Mouse (Mus musculus): ENCODE results near the gene Rcn3.
A peak's percentile ranks its signal among the peaks of the same experiment; 100 is the strongest.
"Not testable (repeated sequence)": the region's sequence is repeated elsewhere in the genome, so short reads cannot be mapped to it uniquely, and the experiment has no call there.

The Rcn3 gene

DNA sequence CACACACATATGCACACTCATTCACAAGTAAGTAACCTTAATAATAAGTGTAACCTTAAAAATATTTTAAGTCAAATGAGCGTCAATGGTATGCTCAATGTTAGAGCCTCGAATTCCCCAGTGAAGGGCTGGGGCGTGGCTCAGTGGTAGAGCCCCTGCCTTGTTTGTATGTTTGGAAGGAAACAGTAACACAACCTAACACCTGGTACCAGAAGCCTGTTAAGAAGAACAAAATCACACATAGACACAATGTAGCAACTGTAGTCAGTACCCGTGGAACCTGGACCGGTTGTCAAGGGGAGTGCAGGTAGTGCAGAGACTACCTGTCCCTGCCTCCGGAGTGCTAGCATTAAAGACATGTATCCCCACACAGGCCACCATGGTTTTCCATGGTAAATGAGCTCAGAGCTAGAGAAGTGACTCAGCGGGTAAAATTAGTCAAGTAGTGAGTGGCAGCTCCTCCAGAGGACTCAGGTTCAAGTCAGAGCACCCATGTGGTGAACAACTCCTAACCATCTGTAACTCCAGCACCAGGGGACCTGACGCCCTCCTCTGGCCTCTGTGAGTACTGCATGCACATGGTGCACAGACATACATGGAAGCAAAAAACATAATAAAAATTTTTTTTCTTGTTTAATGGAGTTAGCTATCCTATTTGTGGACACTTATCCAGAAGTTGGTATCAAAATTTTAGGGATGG is 6.7 kb upstream of the Rcn3 start:
- DNase-seq (ENCODE audit: inconsistent ontology term): no peak

GRCm38 (mm10) chr7:45097479-45097878 is 5.5 kb upstream of the Rcn3 start:
- DNase-seq (ENCODE audit: inconsistent ontology term): no peak

DNA sequence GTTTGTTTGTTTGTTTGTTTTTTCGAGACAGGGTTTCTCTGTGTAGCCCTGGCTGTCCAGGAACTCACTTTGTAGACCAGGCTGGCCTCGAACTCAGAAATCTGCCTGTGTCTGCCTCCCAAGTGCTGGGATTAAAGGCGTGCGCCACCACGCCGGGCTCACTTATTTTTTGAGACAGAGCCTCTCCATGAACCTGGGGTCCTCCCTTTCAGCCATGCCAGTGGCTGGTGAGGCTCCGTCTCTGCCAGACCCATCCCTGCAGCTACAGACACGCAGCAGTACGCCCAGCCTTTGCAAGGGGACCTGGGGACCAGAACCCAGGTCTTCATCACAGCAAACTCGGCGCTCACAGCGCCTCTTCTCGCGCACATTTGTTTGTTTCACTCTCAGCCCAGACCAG is 3.9 kb upstream of the Rcn3 start:
- DNase-seq (ENCODE audit: inconsistent ontology term): not testable (repeated sequence)

- DNase-seq (ENCODE audit: inconsistent ontology term): no peak
Observed at GRCm38 (mm10) chr7:45095367-45095766, 3.3 kb upstream of the Rcn3 start.

DNA sequence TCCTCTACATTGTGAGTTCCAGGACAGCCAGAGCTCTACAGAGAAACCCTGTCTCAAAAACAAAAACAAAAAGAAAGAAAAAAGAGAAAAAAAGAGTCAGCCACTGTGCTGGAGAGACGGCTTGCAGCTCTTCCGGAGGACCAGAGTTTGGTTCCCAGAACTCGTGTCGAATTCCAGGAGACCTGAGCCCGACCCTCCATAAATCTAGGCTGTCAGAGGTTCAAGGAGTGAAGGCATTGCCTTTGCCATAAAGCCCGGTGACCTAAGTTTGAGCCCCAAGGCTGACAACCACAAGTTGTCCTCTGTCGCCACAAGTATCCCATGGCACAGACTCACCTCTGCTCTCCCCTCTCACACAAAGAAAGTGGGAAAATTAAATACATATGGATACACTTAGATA is 2.1 kb upstream of the Rcn3 start:
- no peak for DNase-seq (ENCODE audit: inconsistent ontology term)

DNA sequence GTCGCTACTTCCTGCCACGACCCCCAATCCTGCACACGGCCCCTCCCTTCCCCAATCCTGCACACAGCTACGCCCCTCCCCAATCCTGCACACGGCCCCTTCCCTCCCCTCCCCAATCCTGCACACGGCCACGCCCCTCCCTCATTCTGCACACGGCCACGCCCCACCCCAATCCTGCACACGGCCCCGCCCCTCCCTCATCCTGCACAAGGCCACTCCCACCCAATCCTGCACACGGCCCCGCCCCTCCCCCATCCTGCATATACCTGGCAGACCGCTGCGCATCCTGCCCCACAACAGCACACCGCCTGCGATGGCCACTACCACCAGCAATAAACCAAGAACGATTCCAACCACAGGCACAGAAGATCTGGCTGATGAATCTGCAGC is 1.5 kb upstream of the Rcn3 start:
- no peak for DNase-seq (ENCODE audit: inconsistent ontology term)

GRCm38 (mm10) chr7:45092828-45093515 is 951 bp upstream of the Rcn3 start:
- DNase-seq (ENCODE audit: inconsistent ontology term): no peak

DNA sequence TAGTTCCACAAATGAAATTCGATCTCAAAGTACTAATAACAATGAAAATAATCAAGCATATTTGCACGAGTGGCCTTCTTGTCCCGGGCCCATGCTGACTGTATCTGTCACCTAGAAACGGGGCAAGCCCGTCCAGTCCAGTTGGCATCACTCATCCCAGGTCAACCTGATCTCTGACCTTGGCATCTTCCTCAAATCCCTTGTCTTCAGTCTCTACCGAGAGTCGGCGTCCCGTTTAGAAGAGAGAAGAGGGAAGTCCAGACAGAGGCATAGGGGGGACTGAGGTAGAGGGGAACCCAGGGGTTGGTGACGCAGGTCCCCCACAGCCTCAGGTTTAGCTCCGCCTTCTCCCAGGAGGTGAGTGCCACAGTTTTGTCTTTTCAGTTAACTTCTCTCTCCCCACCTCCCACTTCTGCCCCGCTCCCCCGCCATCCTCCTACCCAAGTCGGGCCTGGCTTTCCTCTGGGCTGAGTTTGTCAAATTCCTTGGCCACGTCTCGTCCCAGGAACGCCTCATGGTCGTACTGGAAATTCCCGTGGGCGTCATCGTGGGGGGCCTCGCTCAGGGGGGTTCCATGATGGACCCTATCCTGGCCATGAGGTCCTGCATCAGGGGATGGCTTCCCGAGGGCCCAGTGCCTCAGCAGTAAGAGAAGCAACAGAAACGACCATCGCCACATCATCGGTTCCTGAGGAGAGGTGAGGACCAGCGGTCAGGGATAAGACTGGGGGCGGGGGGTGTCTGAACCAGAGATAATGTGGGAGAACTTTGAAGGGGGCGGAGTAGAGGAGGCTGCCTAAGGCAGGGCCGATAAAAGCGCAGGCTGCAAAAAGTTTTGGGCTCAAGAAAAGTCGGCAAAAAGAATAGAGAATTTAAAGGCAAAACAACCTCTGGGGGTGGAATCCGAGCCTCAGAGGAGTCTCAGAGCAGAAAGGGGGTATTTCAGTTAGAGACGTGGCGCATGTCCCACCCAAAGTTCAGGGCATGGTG is 725 bp downstream of the Rcn3 start:
- peak; percentile 75 for DNase-seq (ENCODE audit: inconsistent ontology term)

DNA sequence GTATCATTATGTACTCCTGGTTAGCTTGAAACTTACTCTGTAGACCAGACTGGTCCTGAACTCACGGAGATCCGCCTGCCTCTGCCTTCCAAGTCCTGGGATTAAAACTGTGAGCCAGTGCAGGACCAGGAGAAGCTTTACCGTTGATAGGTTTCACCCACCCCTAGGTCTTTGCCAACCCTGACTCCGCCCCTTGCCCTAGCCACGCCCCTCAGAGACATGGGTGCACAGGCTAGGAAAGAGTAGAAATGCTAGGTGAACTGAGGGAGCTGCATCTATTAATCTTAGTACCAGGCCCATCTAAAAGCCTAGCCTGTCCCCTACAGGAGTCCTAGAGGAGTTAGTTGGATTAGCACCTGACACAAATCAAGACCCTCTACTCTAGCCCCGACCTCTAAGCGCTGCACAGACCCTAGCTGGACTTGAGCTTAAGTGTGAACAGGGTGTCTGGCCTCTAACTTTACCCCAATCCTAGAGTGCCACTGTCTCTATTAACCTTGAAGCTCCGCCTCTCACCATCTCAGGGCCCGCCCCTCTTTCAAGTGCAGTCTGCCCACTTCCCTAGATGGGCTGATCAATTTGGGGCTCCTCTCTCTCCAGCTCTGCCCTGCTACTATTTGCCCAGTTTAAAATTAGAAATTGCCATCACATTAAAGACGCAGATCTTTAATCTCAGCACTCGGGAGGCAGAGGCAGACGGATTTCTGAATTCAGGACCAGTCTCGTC is 1.6 kb downstream of the Rcn3 start:
- DNase-seq (ENCODE audit: inconsistent ontology term): no peak

DNA sequence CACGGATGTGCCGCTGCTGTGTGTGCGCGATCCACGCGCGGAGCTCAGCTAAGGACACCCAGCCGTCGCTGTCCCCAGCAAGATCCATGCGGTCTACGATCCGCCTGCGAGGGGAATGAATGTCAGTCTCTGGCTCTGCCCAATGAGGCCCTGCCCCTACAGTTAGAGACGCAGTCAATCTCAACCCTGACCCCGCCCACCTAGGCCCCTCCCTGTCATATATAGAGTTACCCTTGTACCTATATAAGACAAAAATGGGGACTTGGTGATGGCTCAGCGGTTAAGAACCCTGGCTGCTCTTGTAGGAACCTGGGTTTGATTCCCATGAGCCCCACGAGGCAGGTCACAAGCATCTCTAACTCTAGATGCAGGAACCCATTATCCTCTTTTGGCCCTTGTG is 3.4 kb downstream of the Rcn3 start:
- no peak for DNase-seq (ENCODE audit: inconsistent ontology term)

DNA sequence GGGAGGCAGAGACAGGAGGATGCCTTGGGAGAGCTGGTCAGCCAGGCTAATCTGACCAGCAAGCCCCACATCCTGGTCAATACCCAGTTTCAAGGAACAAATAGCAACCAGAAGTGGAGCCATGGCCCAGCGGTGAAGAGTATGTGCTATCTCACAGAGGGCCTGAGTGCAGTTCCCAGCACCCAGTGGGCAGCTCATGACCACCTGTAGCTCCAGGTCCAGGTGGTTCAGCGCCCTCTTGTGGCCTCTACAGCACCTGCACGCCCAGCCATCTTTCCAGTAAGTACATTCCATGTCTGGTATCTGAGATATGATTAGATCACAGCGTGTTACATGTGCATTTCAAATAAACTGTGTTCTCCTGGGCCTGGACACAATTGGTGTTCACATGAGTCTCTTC is 5.9 kb downstream of the Rcn3 start:
- no peak for DNase-seq (ENCODE audit: inconsistent ontology term)

DNA sequence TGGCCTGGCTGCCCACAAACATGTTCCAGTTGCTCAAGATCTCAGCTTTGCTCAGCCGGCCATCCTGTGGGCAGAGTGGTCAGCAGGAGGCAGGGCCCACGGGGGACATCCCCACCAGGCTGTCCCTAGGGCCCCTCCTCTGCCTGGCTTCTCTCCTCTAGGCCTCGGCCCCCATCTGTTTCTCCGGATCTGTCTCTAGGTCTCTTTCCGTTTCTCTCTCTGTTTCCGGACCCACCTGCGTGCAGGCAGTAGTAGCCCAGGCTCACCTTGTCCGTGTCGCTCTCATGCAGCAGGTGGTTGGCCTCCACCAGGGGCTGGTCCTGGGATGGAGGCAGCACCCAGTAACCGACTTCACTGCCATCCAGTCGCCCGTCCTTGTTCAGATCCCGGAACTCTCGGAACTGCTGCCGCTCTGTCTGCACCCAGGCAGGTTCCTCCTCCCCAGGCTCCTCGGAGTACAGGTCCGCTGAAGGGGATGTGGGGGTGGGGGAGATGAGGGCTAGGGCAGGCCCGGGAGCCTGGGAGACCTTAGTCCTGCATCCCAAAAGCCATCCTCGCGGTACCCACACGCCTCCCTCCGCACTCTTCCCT is 8.6 kb downstream of the Rcn3 start:
- DNase-seq (ENCODE audit: inconsistent ontology term): no peak

- DNase-seq (ENCODE audit: inconsistent ontology term): no peak
Observed at GRCm38 (mm10) chr7:45082401-45083299, 9.4 kb downstream of the Rcn3 start.

GRCm38 (mm10) chr7:45081016-45081415 is 11.0 kb downstream of the Rcn3 start:
- DNase-seq (ENCODE audit: inconsistent ontology term): no peak

DNA sequence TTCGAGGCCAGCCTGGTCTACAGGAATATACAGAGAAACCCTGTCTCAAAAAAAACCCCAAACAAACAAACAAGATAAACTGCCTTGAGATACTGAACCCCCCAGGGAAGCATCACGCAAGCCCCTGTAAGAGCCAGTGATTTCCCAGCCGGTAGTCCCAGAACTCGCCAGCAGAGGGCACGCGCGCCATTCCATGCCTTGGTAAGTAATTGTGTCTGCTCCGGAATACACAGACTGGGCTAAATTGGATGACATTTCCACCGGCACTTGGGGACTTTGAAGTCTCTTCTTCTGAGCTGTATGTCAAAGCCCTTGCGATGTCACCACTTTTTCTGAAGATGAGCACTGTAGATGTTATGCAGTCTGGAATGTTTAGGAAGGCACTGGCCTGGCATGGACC is 12.2 kb downstream of the Rcn3 start:
- peak; percentile 87 for DNase-seq (ENCODE audit: inconsistent ontology term)

DNA sequence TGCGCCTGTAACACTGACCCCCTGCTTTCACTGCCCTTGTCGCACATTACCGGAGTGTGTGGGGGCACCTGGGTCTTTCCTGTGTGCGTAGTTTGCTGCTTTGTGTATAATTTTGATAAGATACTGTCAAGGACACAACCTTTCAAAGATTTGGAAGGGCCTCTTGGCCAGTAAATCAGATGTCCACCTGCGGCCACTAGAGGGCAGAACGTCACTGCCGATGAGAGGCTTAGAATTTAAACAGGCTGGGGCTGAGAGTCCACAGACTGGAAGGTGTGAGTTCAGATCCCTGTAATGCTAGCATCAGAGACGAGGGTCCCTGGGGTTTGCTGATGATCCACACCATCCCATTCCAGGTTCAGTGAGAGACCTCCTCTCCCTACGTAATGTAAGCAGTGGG is 13.5 kb downstream of the Rcn3 start:
- peak; percentile 30 for DNase-seq (ENCODE audit: inconsistent ontology term)

GRCm38 (mm10) chr7:45077829-45078228 is 14.2 kb downstream of the Rcn3 start:
- DNase-seq (ENCODE audit: inconsistent ontology term): no peak

- no peak for DNase-seq (ENCODE audit: inconsistent ontology term)
Observed at GRCm38 (mm10) chr7:45077322-45077721, 14.7 kb downstream of the Rcn3 start.

- DNase-seq (ENCODE audit: inconsistent ontology term): no peak
Observed at GRCm38 (mm10) chr7:45076501-45076900, 15.5 kb downstream of the Rcn3 start.

DNA sequence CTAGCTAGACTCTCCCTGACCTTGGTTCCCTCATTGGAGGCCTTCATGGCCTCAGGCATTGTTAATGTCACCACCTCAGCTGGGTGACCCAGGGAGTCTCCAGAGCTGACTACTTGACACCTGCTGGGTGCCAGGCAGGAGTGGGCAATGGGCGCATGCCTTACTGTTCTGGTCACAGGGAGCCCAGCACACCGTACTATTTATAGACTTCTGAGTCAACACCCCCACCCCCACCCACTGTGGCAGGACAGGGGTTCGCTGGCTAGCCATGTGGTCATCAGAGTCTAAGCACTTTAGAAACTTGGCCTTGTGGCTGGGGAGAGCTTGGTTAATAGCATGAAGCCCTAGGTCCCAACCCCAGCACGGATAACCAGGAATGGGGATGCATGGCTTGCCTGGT is 16.6 kb downstream of the Rcn3 start:
- DNase-seq (ENCODE audit: inconsistent ontology term): peak; percentile 84

Measured in Muller cell, postnatal 12 days (primary cell).